Mouse (Mus musculus): ENCODE data around the gene Vgll4. TPM values are rescaled to one million over a fixed set of nuclear protein-coding genes. Genes with fewer than 3 reads are reported as not detected.

Gene Vgll4
- polyA plus RNA-seq, 1 experiment from 2014 or later, result 52.7 TPM

DNA sequence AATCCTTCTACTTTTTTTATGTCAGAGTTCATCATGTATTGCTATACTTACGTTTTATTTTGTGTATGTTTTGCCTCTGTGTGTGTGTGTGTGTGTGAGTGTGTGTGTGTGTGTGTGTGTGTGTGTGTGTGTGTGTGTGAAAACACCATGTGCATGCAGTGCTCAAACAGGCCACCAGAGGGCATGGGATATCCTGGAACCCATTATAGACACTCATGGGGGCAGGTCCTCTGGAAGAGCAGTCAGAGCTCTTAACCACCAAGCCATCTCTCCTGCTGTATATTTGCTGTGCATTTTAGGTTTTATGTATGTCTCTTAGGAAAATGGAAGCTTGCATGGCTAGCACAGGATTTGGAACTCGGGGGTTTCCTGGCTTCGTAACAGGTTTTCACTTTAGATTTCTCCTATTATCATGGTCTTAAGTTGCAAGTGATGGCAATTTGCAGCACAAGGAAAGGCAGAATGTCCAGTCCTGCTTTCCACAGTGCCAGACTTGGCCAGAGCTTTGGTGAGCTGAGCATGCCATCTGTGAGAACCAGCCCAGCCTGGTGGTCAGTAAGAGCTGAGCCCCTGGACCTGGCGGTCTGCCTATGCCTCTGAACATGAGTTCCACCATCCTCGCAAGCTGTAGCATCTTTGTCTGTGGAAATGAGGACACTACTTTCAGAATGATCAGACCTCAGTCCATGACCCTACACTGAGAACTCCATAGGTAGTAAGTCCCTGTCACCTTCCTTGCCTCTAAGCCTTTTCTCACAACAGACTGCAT is 154.7 kb downstream of the Vgll4 start:
- Histone ChIP-seq H3K27me3 (ENCODE audit: control insufficient read depth, insufficient read depth, low read length) (no peaks in the 10 kb centered on the region), H3K4me1 (ENCODE audit: control insufficient read depth in 2 of 2, insufficient read depth in 2 of 2, low read length in 2 of 2) (peaks cover 17 to 28% of the 10 kb centered on the region in 2 experiments), H3K4me3 (ENCODE audit: control insufficient read depth in 1 of 2, insufficient read depth in 1 of 2, low read depth in 1 of 2, low read length in 2 of 2) (no peak overlapping the region), H3K4me2 (ENCODE audit: low read length) (no peak overlapping the region), H3K36me3 (ENCODE audit: control insufficient read depth, insufficient read depth, low read length) (no peaks in the 10 kb centered on the region), H3K27ac (replicated peaks in 1 of 2; ENCODE audit: control insufficient read depth in 1 of 2, insufficient read depth in 1 of 2, low read depth in 2 of 2, low read length in 2 of 2) (no peak overlapping the region), H3K9me3 (ENCODE audit: control insufficient read depth, low read length) (no peaks in the 10 kb centered on the region), H3K9ac (ENCODE audit: low read length) (no peak overlapping the region)
- ATAC-seq (ENCODE audit: insufficient number of reproducible peaks, insufficient read depth, low FRiP score, low read depth), result no peak
- WGBS, result 92% methylated on average over 5 of the region's 5 CpGs

- Histone ChIP-seq H3K9me3 (ENCODE audit: control insufficient read depth, low read length) (no peaks in the 10 kb centered on the region), H3K4me3 (ENCODE audit: control insufficient read depth in 1 of 2, insufficient read depth in 1 of 2, low read depth in 1 of 2, low read length in 2 of 2) (no peak overlapping the region), H3K27ac (replicated peaks in 1 of 2; ENCODE audit: control insufficient read depth in 1 of 2, insufficient read depth in 1 of 2, low read depth in 2 of 2, low read length in 2 of 2) (no peak overlapping the region), H3K9ac (ENCODE audit: low read length) (no peak overlapping the region), H3K27me3 (ENCODE audit: control insufficient read depth, insufficient read depth, low read length) (no peaks in the 10 kb centered on the region), H3K4me1 (ENCODE audit: control insufficient read depth in 2 of 2, insufficient read depth in 2 of 2, low read length in 2 of 2) (peaks cover 14 to 25% of the 10 kb centered on the region in 2 experiments), H3K36me3 (ENCODE audit: control insufficient read depth, insufficient read depth, low read length) (no peaks in the 10 kb centered on the region), H3K4me2 (ENCODE audit: low read length) (no peak overlapping the region)
- 72% methylated on average over 6 of the region's 6 CpGs for WGBS
- no peak for ATAC-seq (ENCODE audit: insufficient number of reproducible peaks, insufficient read depth, low FRiP score, low read depth)
Measured at GRCm38 (mm10) chr6:114814199-114814881, 155.5 kb downstream of the Vgll4 start.

DNA sequence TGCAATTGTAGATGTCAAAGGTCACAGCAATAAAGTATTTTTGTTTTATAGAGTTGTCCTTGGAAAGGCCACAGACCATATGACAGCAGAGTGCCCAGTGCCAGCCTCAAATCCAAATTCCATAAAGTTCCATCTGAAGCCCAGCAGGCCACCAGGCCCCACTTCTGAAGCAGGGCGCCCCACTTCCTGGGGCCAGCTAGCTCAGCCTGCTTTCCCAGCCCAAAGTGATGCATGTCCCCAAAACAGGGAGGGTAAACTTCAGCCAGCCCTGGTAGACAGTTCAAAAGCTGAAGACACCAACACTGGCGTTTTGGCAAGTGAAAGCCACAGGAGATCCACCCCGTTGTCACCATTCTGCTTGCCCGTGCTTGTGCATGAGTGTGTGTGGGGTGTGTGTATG is 157.0 kb downstream of the Vgll4 start:
- Histone ChIP-seq H3K9ac (ENCODE audit: low read length) (no peak overlapping the region), H3K27me3 (ENCODE audit: control insufficient read depth, insufficient read depth, low read length) (no peaks in the 10 kb centered on the region), H3K4me2 (ENCODE audit: low read length) (no peak overlapping the region), H3K4me1 (ENCODE audit: control insufficient read depth in 2 of 2, insufficient read depth in 2 of 2, low read length in 2 of 2) (peaks cover 10 to 19% of the 10 kb centered on the region in 2 experiments), H3K36me3 (ENCODE audit: control insufficient read depth, insufficient read depth, low read length) (no peaks in the 10 kb centered on the region), H3K4me3 (ENCODE audit: control insufficient read depth in 1 of 2, insufficient read depth in 1 of 2, low read depth in 1 of 2, low read length in 2 of 2) (no peak overlapping the region), H3K27ac (replicated peaks in 1 of 2; ENCODE audit: control insufficient read depth in 1 of 2, insufficient read depth in 1 of 2, low read depth in 2 of 2, low read length in 2 of 2) (no peak overlapping the region; a peak in 1 of 4 replicates), H3K9me3 (ENCODE audit: control insufficient read depth, low read length) (no peaks in the 10 kb centered on the region)
- no peak for ATAC-seq (ENCODE audit: insufficient number of reproducible peaks, insufficient read depth, low FRiP score, low read depth)
- 86% methylated on average over 4 of the region's 4 CpGs for whole genome bisulfite sequencing

DNA sequence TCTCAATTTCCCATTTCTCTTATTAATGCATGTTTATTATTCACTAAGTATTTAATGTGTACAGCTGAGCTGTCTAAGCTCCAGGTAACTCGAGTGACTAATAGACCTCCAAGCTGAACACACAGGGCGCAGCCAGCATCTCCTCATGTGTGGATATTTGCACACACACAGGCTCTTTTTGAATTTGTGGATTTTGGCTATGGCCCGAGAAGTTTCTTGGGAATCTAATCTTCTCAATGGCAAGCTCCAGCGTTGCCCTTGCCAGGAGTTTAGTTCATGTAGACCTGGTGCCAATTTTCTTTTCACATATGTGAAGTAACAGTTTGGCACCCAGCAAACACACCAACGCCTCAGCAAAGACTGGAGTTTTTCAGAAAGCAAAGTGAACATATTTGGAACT is 157.5 kb downstream of the Vgll4 start:
- no peak; the same call in 1 of the 2 replicates for ATAC-seq (ENCODE audit: insufficient number of reproducible peaks, insufficient read depth, low FRiP score, low read depth)
- Histone ChIP-seq H3K9ac (ENCODE audit: low read length) (no peak overlapping the region), H3K36me3 (ENCODE audit: control insufficient read depth, insufficient read depth, low read length) (no peaks in the 10 kb centered on the region), H3K9me3 (ENCODE audit: control insufficient read depth, low read length) (no peaks in the 10 kb centered on the region), H3K4me3 (ENCODE audit: control insufficient read depth in 1 of 2, insufficient read depth in 1 of 2, low read depth in 1 of 2, low read length in 2 of 2) (no peak overlapping the region), H3K4me2 (ENCODE audit: low read length) (no peak overlapping the region), H3K4me1 (ENCODE audit: control insufficient read depth in 2 of 2, insufficient read depth in 2 of 2, low read length in 2 of 2) (peaks cover 7 to 14% of the 10 kb centered on the region in 2 experiments; a peak in 3 of 4 replicates), H3K27ac (replicated peaks in 1 of 2; ENCODE audit: control insufficient read depth in 1 of 2, insufficient read depth in 1 of 2, low read depth in 2 of 2, low read length in 2 of 2) (no peak overlapping the region), H3K27me3 (ENCODE audit: control insufficient read depth, insufficient read depth, low read length) (no peaks in the 10 kb centered on the region)
- WGBS, result 69% methylated on average over 5 of the region's 5 CpGs

Other genes with a start within 250 kb of the Vgll4 start
- gene Tamm41, start 67.9 kb upstream of the Vgll4 start, polyA plus RNA-seq (2014; fragmentation: Nextera tagmentation; extraction: Ambion mirVana), result 34.9 and 35.3 TPM in 2 replicates
- gene Syn2, start 164.9 kb upstream of the Vgll4 start, polyA plus RNA-seq (2014; fragmentation: Nextera tagmentation; extraction: Ambion mirVana), result 1.5 and 2.1 TPM in 2 replicates

All from heart, embryonic 14.5 days (tissue).